Mouse (Mus musculus): Measurements from ENCODE around the gene Rspo1.

Gene Rspo1

DNA sequence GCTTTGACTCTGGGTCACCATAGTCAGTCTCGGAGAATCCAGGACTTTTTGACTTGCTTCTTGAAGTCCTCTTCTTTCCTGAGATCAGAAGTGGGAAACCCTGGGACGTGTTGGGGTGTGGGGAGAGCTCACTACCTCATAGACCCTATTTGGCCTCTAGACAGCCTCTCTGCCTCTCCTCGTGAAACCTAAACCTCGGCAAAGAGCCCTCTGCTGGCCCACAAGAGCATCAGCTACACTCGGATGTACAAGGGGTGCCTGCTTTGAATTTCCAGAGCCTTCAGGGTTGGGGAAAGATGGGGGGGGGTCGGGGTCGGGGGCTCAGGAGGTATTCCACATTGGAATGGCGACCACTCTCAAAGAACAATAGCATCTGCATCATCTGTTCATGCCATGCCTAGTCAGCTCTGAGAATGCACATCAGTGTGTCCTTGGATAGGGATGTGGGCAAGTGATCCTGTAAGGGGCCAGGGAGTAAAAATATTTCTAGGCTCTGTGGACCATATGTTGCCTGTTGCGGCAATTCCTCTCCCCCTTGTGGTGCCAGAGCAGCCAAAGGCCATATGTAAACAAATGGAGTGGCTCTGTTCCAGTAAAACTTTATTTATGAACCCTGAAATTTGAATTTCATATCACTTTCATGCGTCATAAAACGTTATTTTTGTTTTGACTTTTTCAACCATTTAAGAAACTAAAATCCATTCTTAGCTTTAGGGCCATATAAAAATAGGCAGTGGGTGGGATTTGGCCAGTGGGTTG, 34.7 kb downstream of the Rspo1 start:
- peak; percentile 24 for DNase-seq (ENCODE audit: low read depth, low spot score)

DNA sequence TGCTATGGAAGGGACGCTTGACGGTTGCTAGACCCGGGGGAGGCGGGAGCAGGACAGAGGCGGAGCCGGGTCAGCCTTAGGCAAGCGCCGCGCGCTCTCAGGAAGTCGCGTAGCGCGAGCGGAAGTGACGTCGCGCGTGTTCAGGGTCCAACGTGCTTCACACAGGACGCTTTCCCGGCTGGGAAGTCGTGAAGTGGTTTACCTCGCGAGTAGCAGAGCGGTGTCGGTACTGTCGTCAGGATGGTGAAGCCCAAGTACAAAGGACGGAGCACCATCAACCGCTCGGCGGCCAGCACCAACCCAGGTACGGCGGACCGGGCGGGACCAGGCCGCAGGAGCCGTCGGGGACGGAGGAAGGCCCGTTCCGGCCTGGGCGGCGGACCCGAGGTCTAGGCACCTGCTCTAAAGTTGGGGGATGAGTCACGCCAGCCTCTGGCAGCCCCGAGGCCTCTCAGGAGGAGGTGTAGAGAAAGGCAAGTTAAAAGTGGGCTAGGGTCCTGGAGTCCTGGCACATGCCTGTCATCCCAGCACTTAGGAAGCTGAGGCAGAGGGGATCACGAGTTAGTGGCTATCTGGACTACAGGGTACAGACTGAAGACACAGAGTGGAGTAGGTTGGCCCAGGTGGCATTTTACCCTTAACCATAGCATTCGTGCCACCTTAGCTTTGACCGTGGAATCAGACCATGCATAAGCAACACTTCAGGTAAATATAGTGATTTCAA, 43.8 kb downstream of the Rspo1 start:
- peak; percentile 98 for DNase-seq (ENCODE audit: low read depth, low spot score)

DNA sequence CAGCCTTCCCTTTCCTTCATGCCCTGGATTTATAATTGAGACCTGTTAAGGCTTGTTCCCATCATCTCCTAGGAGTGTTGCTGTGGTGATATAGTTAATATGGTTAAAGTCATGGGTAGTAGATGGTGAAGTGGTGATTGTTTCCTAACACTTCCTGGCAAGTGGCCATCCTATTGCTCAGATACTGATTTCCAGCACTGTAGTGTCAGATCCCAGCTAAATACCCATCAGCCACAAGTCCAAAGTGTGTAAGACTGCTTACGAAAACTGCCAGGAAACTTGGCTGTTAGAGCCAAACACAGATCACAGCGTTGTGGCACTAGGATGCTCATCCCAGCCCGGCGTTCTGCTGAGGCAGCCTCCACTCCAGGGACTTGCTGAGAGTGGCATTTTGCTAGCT, 48.1 kb downstream of the Rspo1 start:
- DNase-seq (ENCODE audit: low read depth, low spot score), result no peak

DNA sequence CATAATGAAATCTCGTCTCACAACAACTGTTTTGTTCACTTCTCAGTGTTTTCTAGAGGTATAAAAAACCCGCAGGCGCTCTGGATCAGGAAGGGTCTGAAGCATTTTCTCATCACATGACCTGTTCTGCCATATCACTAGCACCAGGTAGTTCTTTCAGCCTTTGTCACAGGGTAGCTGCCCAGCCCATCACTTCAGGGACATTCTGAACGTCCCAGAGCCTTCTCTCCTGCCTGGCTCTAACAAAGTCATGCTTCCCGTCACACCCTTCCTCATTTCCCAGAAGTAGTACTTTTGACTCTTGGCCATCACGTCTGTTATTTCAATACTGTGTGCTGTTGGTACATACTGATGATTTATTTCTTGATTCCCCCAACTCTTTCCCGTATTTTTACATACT, 58.2 kb downstream of the Rspo1 start:
- no peak for DNase-seq (ENCODE audit: low read depth, low spot score)

DNA sequence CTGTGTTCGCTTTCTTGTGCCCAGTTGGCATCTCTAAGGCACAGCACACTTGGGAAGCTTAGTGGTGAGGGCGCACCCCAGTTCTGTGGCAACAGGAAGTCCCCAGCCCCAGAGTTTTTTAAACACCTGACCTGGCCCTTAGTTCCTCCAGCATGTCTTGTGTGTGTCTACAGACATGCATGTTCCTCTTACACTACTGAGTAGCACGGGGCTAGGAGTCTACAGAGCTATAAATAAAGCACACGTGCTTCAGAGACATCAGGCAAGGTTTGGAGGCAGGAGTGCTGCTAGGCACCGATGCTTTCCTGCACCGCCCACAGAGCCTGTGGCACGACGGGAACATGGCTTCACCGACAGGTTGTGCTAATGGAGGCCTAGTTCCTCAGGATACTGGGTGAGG, 69.2 kb downstream of the Rspo1 start:
- DNase-seq (ENCODE audit: low read depth, low spot score), result no peak

DNA sequence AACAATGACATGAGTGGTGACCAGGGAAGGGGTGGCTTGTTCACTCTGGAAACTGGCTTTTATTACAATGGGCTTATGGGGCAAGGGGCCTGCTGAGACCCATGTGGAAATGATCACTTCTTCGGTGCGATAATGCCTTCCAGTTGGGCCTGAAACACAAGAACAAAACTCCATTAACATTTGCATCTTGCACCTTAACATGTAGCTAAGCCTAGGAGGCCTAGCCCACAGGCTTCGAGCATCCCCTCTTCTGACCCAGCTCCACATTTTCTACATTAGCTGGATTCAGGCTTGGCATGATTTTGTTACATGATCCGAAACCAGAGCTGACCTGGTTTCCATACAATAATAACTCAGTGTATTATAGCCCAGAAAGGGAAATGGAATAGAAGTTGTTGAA, 70.2 kb downstream of the Rspo1 start:
- DNase-seq (ENCODE audit: low read depth, low spot score), result no peak

DNA sequence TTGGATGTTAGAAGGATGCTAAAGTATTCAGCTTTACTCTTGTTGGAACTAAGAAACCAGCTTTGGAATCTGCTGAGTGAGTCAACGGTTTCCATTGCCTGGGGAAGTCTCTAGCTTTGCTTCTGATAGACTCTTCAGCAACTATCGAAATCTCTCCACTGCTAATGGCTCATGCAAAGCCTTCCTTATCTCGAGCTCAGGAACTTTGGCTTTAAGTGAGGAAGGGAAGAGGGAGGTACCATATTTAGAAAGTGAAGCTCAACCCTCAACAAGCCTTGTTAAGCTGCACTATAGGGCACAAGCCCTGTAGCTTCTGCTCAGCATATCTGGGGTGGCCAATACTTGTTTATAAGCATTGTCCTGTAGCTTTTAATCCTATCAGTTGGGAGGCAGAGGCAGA, 71.0 kb downstream of the Rspo1 start:
- no peak for DNase-seq (ENCODE audit: low read depth, low spot score)

DNA sequence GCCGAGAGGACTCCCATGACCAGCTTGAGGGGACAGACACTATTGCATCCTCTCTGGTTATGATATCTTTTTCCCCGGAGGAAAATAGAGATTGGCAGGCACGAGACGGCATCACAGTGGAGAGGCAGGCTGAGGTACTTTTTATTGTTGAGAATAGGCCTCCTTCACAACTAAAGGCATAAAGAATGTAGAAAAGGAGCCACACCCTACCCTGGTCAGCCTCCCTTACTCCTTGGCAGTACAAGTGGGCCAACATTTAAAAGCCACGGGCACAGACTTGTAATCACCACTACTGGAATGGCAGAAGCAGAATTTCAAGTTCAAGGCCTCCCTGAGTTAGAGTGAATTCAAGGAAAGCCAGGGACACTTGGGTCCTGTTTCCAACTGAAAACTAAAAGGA, 71.8 kb downstream of the Rspo1 start:
- DNase-seq (ENCODE audit: low read depth, low spot score), result no peak
